ENCODE assay signal across 12 mouse cellular contexts in the genomic region with DNA sequence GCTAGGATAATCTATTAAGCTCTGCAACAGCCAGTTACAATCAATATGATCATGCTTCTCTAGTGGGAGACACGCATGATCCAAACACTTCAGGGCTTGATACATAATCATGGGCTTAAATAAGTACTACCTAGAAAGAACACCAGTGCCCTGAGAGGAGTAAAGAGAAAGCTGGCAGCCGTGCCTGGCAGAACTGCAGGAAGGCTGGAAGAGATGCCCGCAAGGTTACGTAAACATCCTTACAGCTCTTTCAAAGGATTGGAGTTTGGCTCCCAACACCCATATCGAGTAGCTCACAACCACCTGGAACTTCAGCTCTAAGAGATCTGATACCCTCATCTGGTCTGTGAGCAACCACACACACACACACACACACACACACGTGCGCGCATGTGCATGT.
A peak's percentile ranks its signal among the peaks of the same experiment; 100 is the strongest.
DNase-seq lines count a peak whose midpoint lies in the region; ATAC-seq and TF ChIP-seq lines count a peak whose summit lies in the region.
"Had no signal": no experiment of that assay in that cellular context is flagged by ENCODE, and none has a peak within 500 bp of the region (broad histone marks: within the 10 kb centered on the region; RNA-seq: fewer than 3 reads in every experiment).

No protein-coding gene starts in this region.

- no peak for TF ChIP-seq EP300 in heart, postnatal 0 days (IDR thresholded peaks at IDR 0.05; ENCODE audit: low read depth)

- DNase-seq in heart, postnatal 0 days (ENCODE audit: low spot score), result no peak
- DNase-seq in heart, adult 9 months (ENCODE audit: low spot score in 2 of 2), result no peak
- peak; percentile 50 for DNase-seq in brain, adult 2 months (ENCODE audit: low read depth, low spot score)
- DNase-seq in gastrocnemius, adult 8-10 months (ENCODE audit: low spot score in 2 of 2), result peak; percentile 37 to 55
- DNase-seq in lung, postnatal 36 days, result peak; percentile 66
- DNase-seq in limb, embryonic 10.5 days (ENCODE audit: low spot score), result no peak
- DNase-seq in forebrain, postnatal 0 days, result no peak
- DNase-seq: cerebellum, postnatal 14 days; kidney, postnatal 10 days had no signal

- 0 out of 2 replicates have a peak overlapping the region, but pooled peaks have one; percentile 47 for H3K27ac ChIP-seq in heart, postnatal 0 days (ENCODE audit: low read depth)
- H3K27ac ChIP-seq in limb, embryonic 10.5 days, result no peak overlapping the region
- H3K27ac ChIP-seq in forebrain, postnatal 0 days (ENCODE audit: low read depth, low read length), result no peak overlapping the region
- H3K27ac ChIP-seq: heart, adult 2 months; hindbrain, embryonic 14.5 days had no signal

- no peak for TF ChIP-seq CTCF in heart, postnatal 0 days (IDR thresholded peaks at IDR 0.05; ENCODE audit: low read depth)
- TF ChIP-seq CTCF in forebrain, postnatal 0 days (IDR thresholded peaks at IDR 0.05; ENCODE audit: low read depth), result no peak

- peaks cover 53% of the 10 kb centered on the region for H3K4me1 ChIP-seq in heart, postnatal 0 days (ENCODE audit: control insufficient read depth, insufficient read depth)
- H3K4me1 ChIP-seq in limb, embryonic 10.5 days, result peaks cover 13% of the 10 kb centered on the region; the same call in 1 of the 2 replicates
- 0 out of 2 replicates have a peak, but pooled peaks cover 3% of the 10 kb centered on the region for H3K4me1 ChIP-seq in forebrain, postnatal 0 days (ENCODE audit: insufficient read depth)

- whole genome bisulfite sequencing in heart, postnatal 0 days, result 48% methylated on average over 8 of the region's 8 CpGs
- 87% methylated on average over 8 of the region's 8 CpGs for WGBS in limb, embryonic 10.5 days
- WGBS in forebrain, postnatal 0 days, result 67% methylated on average over 8 of the region's 8 CpGs

- no peak for ATAC-seq in heart, postnatal 0 days (ENCODE audit: insufficient read depth, low read depth)
- ATAC-seq in forebrain, postnatal 0 days, result no peak

- no peak overlapping the region for H3K9ac ChIP-seq in heart, postnatal 0 days (replicated peaks; ENCODE audit: low read depth, low read length)
- H3K9ac ChIP-seq in forebrain, postnatal 0 days, result no peak overlapping the region
- H3K9ac ChIP-seq: hindbrain, embryonic 14.5 days had no signal

- H3K4me2 ChIP-seq in heart, postnatal 0 days (ENCODE audit: low read depth, low read length), result no peak overlapping the region; the same call in 1 of the 2 replicates
- no peak overlapping the region for H3K4me2 ChIP-seq in forebrain, postnatal 0 days (ENCODE audit: low read depth)
- H3K4me2 ChIP-seq: hindbrain, embryonic 14.5 days had no signal

- H3K27me3 ChIP-seq in heart, postnatal 0 days (ENCODE audit: control insufficient read depth, insufficient read depth, low read length), result no peaks in the 10 kb centered on the region
- H3K27me3 ChIP-seq in limb, embryonic 10.5 days (ENCODE audit: low read depth, poor library complexity, severe bottlenecking), result no peaks in the 10 kb centered on the region
- H3K27me3 ChIP-seq in forebrain, postnatal 0 days (ENCODE audit: insufficient read depth, low read length), result no peaks in the 10 kb centered on the region

- no peaks in the 10 kb centered on the region for H3K36me3 ChIP-seq in heart, postnatal 0 days (replicated peaks; ENCODE audit: control insufficient read depth, insufficient read depth, low read length)
- H3K36me3 ChIP-seq in limb, embryonic 10.5 days, result no peaks in the 10 kb centered on the region
- H3K36me3 ChIP-seq in forebrain, postnatal 0 days (ENCODE audit: insufficient read depth), result no peaks in the 10 kb centered on the region

- H3K9me3 ChIP-seq in heart, postnatal 0 days (replicated peaks; ENCODE audit: control insufficient read depth, low read length), result no peaks in the 10 kb centered on the region
- no peaks in the 10 kb centered on the region for H3K9me3 ChIP-seq in limb, embryonic 10.5 days (replicated peaks)
- no peaks in the 10 kb centered on the region for H3K9me3 ChIP-seq in forebrain, postnatal 0 days (ENCODE audit: low read length)

- H3K4me3 ChIP-seq in heart, postnatal 0 days (ENCODE audit: low read depth, low read length), result no peak overlapping the region
- no peak overlapping the region for H3K4me3 ChIP-seq in limb, embryonic 10.5 days
- H3K4me3 ChIP-seq in forebrain, postnatal 0 days (ENCODE audit: low read depth, low read length), result no peak overlapping the region
- H3K4me3 ChIP-seq: erythroblast, embryonic 14.5 days; heart, adult 2 months had no signal

Comparison
In these comparisons a context has a peak if more than half of its experiments do, and no peak if none do; other contexts are left out.
1. DNase-seq: peak in brain, adult 2 months (single experiment), gastrocnemius, adult 8-10 months (2 of 2) and lung, postnatal 36 days (single experiment); none in heart, postnatal 0 days (single experiment), heart, adult 9 months (0 of 2), limb, embryonic 10.5 days (single experiment) and forebrain, postnatal 0 days (single experiment).